8 mouse cellular contexts compared by ENCODE assay signal in the genomic region with DNA sequence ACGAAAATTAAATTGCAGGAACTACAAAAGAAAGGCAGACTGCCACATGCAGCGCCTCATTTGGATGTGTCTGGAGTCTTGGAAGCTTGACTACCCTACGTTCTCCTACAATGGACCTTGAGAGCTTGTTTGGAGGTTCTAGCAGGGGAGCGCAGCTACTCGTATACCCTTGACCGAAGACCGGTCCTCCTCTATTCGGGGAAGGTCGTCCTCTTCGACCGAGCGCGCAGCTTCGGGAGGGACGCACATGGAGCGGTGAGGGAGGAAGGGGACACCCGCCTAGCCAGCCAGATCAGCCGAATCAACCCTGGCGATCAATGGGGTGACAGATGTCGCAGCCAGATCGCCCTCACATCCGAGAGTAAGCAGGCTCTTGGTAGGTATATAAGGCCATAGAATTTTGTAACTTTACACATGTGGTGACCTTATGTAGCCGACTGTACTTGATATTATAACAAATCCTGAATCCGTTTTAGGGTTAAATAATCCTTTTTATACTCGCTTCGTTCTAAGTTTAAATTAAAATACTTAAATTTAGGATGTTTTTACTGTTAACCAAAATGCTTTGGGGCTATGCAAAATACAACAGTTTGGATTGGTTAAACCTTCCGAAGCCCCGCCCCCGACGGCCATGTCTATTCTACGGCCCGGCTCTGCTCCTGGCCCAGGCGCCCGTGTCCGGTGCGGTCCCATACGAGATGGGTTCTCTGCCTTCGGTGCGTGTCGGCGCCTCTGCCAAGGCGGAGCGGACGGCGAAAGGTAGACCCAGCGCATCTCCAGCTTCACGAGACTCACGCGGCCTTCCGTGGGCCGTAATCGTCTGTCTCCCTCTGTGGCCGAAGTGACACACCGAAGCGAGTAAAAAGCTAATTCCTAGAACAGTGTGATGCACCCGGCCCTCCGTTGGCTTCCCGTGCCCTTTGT. TPM values are rescaled to one million over a fixed set of nuclear protein-coding genes. Genes with fewer than 3 reads are reported as not detected.
DNase-seq lines count a peak whose midpoint lies in the region; ATAC-seq lines count a peak whose summit lies in the region.

No protein-coding gene starts in this region.

- H3K9me3 ChIP-seq in intestine, embryonic 14.5 days (ENCODE audit: control insufficient read depth, low read length): no peaks in the 10 kb centered on the region

- H3K4me2 ChIP-seq in intestine, embryonic 14.5 days (ENCODE audit: low read length): peak overlapping the region; percentile 56

- intact Hi-C loops in left cerebral cortex, postnatal 14 days (cut with DNase I): no loop called here

- WGBS in intestine, embryonic 14.5 days: under 1% methylated on average over 48 of the region's 58 CpGs

- peak overlapping the region; percentile 73 for H3K4me3 ChIP-seq in intestine, embryonic 14.5 days (ENCODE audit: low read depth, low read length)

- H3K27me3 ChIP-seq in intestine, embryonic 14.5 days (replicated peaks; ENCODE audit: control insufficient read depth, insufficient read depth, low read length): no peaks in the 10 kb centered on the region

- ATAC-seq in intestine, embryonic 14.5 days (replicated peaks; ENCODE audit: low FRiP score, low TSS enrichment, low read depth): peak; percentile 98

- no peaks in the 10 kb centered on the region for H3K36me3 ChIP-seq in intestine, embryonic 14.5 days (ENCODE audit: control insufficient read depth, insufficient read depth, low read length)

- H3K4me1 ChIP-seq in intestine, embryonic 14.5 days (replicated peaks; ENCODE audit: control insufficient read depth, insufficient read depth, low read length): peaks cover 4% of the 10 kb centered on the region; the same call in 1 of the 2 replicates

- DNase-seq in adrenal gland, adult 18-20 months (ENCODE audit: low spot score in 2 of 2): peak; percentile 94 to 95
- peak; percentile 98 for DNase-seq in embryo, embryonic 11 days
- peak; percentile 92 for DNase-seq in gastrocnemius, postnatal 25 days
- DNase-seq in intestine, embryonic 14.5 days (ENCODE audit: low spot score): peak; percentile 97
- DNase-seq in left cerebral cortex, postnatal 14 days (ENCODE audit: low spot score in 2 of 2): peak; percentile 96
- DNase-seq in mesoderm, embryonic 11.5 days (ENCODE audit: low read depth, low spot score): peak; percentile 94
- peak; percentile 94 to 98 for DNase-seq in right cerebral cortex, postnatal 36 days (ENCODE audit: low spot score in 2 of 2)
- peak; percentile 96 for DNase-seq in yolk sac, embryonic 10.5 days (ENCODE audit: low spot score)

- H3K9ac ChIP-seq in intestine, embryonic 14.5 days (ENCODE audit: low read length): peak overlapping the region; percentile 75

- H3K27ac ChIP-seq in intestine, embryonic 14.5 days (ENCODE audit: low read depth): peak overlapping the region; percentile 98

RNA-seq across cellular contexts. Expression of a gene that starts 7.0 kb away (rescaled TPM):
- total RNA-seq in adrenal gland, adult 18-20 months (2021): 10 to 100 TPM; 52.4 to 87.4 TPM
- 10 to 100 TPM; 12.1 to 13.1 TPM for total RNA-seq in gastrocnemius, postnatal 25 days (2021)
- polyA plus RNA-seq in intestine, embryonic 14.5 days (2014; fragmentation: Nextera tagmentation; extraction: Ambion mirVana): 43.1 and 46.6 TPM in 2 replicates
- 10 to 100 TPM; 34.9 to 36.3 TPM for total RNA-seq in left cerebral cortex, postnatal 14 days (2021)

RNA-seq across cellular contexts. Expression of a gene that starts 54.9 kb away (rescaled TPM):
- total RNA-seq in adrenal gland, adult 18-20 months (2021): not detected
- not detected for total RNA-seq in gastrocnemius, postnatal 25 days (2021)
- polyA plus RNA-seq in intestine, embryonic 14.5 days (2014; fragmentation: Nextera tagmentation; extraction: Ambion mirVana): 1.2 and 3.1 TPM in 2 replicates
- total RNA-seq in left cerebral cortex, postnatal 14 days (2021): not detected

Comparison
In these comparisons a context has a peak if more than half of its experiments do, and no peak if none do; other contexts are left out.
1. Peak in every context shown above with its lines: DNase-seq, ATAC-seq, H3K4me3 ChIP-seq and H3K27ac ChIP-seq.